Mouse (Mus musculus) cortical plate, adult 2 months (tissue): ENCODE data around the gene Rbm3.

ENCODE experiments used
- CTCF ChIP-seq: fragments of 200-500 bp; IDR thresholded peaks from 2 replicates; pipeline ENCODE4 v1.5.1; 2011; ENCODE audit warnings: mild to moderate bottlenecking, control low read depth, low read length; ENCODE audit not compliant: insufficient read depth; ENCODE audit errors: extremely low read depth
- POLR2A ChIP-seq: fragments of 200-500 bp; IDR thresholded peaks from 2 replicates; pipeline ENCODE4 v1.6.1; 2011; ENCODE audit warnings: mild to moderate bottlenecking, low read length, control low read depth; ENCODE audit not compliant: insufficient read depth; ENCODE audit errors: extremely low read depth

- TF ChIP-seq CTCF, result no peak
- no peak for TF ChIP-seq POLR2A
These were observed 17.4 kb upstream of the Rbm3 start for GRCm38 (mm10) chrX:8163076-8163475.
